Mouse (Mus musculus) intestine, embryonic 16.5 days (tissue): ENCODE results near the gene Eif5a. TPM values are rescaled to one million over a fixed set of nuclear protein-coding genes. Genes with fewer than 3 reads are reported as not detected.

ENCODE experiments used
- ATAC-seq: fragments of 200-750 bp; cut with Nextera tagmentation; 2 replicates; pipeline ENCODE4 v1.8.0; 2017; ENCODE audit warnings: moderate TSS enrichment, moderate library complexity
- H3K27ac ChIP-seq: fragments of 300-500 bp; sonication (generic); 2 replicates; pipeline ENCODE4 v1.5.1; 2014; ENCODE audit warnings: mild to moderate bottlenecking, low read length
- H3K27me3 ChIP-seq: fragments of 300-500 bp; sonication (generic); replicated peaks from 2 replicates; pipeline ENCODE4 v1.6.1; 2014; ENCODE audit warnings: low read length, control low read depth, mixed read lengths; ENCODE audit not compliant: control insufficient read depth, insufficient read depth
- H3K36me3 ChIP-seq: fragments of 300-500 bp; sonication (generic); 2 replicates; pipeline ENCODE4 v1.6.1; 2014; ENCODE audit warnings: low read length, control low read depth; ENCODE audit not compliant: control insufficient read depth, insufficient read depth
- H3K4me1 ChIP-seq: fragments of 300-500 bp; sonication (generic); 2 replicates; pipeline ENCODE4 v1.6.1; 2014; ENCODE audit warnings: low read length, control low read depth, mixed read lengths; ENCODE audit not compliant: control insufficient read depth, insufficient read depth
- H3K4me2 ChIP-seq: fragments of 300-500 bp; sonication (generic); 2 replicates; pipeline ENCODE4 v1.6.1; 2014; ENCODE audit warnings: low read depth, low read length, control low read depth
- H3K4me3 ChIP-seq: fragments of 300-500 bp; sonication (generic); 2 replicates; pipeline ENCODE4 v1.5.1; 2014; ENCODE audit warnings: mild to moderate bottlenecking, low read length
- H3K9ac ChIP-seq: fragments of 300-500 bp; sonication (generic); 2 replicates; pipeline ENCODE4 v1.6.1; 2014; ENCODE audit warnings: low read depth, low read length
- H3K9me3 ChIP-seq: fragments of 300-500 bp; sonication (generic); 2 replicates; pipeline ENCODE4 v1.6.1; 2016; ENCODE audit warnings: low read length, control low read depth; ENCODE audit not compliant: control insufficient read depth
- WGBS: fragments of 180-500 bp; shearing (Covaris S2); extraction: QIAGEN DNeasy Blood & Tissue Kit; methylation state at CpG from one replicate; pipeline ENCODE4 v1.1.7; 2014; 5-methylcytosine and 5-hydroxymethylcytosine counted together
- polyA plus RNA-seq: library from polyadenylated mRNA; unstranded; fragments of >200 nt; fragmentation: Nextera tagmentation; extraction: Ambion mirVana; gene quantifications from 2 replicates; pipeline ENCODE4 v1.2.1, GENCODE M21; 2015

The Eif5a gene
- polyA plus RNA-seq, 1 experiment from 2014 or later = 1,683 TPM

GRCm38 (mm10) chr11:69937385-69937784, 15.6 kb upstream of the Eif5a start:
- 0 out of 2 replicates have a peak overlapping the region, but pooled peaks have one; percentile 22 for H3K9ac ChIP-seq
- no peaks in the 10 kb centered on the region for H3K9me3 ChIP-seq
- peaks cover 35% of the 10 kb centered on the region for H3K4me1 ChIP-seq
- WGBS = 36% methylated on average over 4 of the region's 4 CpGs
- H3K27ac ChIP-seq = 0 out of 2 replicates have a peak overlapping the region, but pooled peaks have one; percentile 46
- 0 out of 2 replicates have a peak, but pooled peaks cover 3% of the 10 kb centered on the region for H3K27me3 ChIP-seq
- H3K4me2 ChIP-seq = no peak overlapping the region
- no peak for ATAC-seq
- H3K4me3 ChIP-seq = no peak overlapping the region
- H3K36me3 ChIP-seq = no peaks in the 10 kb centered on the region

GRCm38 (mm10) chr11:69936714-69937347, 15.1 kb upstream of the Eif5a start:
- 0 out of 2 replicates have a peak, but pooled peaks cover 3% of the 10 kb centered on the region for H3K27me3 ChIP-seq
- 28% methylated on average over 9 of the region's 9 CpGs for WGBS
- no peak for ATAC-seq
- H3K4me1 ChIP-seq = peaks cover 35% of the 10 kb centered on the region
- H3K9me3 ChIP-seq = no peaks in the 10 kb centered on the region
- no peaks in the 10 kb centered on the region for H3K36me3 ChIP-seq
- H3K4me2 ChIP-seq = peak overlapping the region; percentile 100
- no peak overlapping the region for H3K27ac ChIP-seq
- no peak overlapping the region for H3K4me3 ChIP-seq
- H3K9ac ChIP-seq = 0 out of 2 replicates have a peak overlapping the region, but pooled peaks have one; percentile 22

- peaks cover 35% of the 10 kb centered on the region for H3K4me1 ChIP-seq
- ATAC-seq = no peak; the same call in 1 of the 2 replicates
- H3K4me3 ChIP-seq = peak overlapping the region; percentile 55
- peak overlapping the region; percentile 67 for H3K9ac ChIP-seq
- H3K27me3 ChIP-seq = 0 out of 2 replicates have a peak, but pooled peaks cover 3% of the 10 kb centered on the region
- WGBS = 1% methylated on average over 30 of the region's 30 CpGs
- no peak overlapping the region for H3K27ac ChIP-seq
- H3K4me2 ChIP-seq = peak overlapping the region; percentile 100
- H3K36me3 ChIP-seq = no peaks in the 10 kb centered on the region
- H3K9me3 ChIP-seq = no peaks in the 10 kb centered on the region
Measured at GRCm38 (mm10) chr11:69936156-69936555, 14.4 kb upstream of the Eif5a start.

- WGBS = 1% methylated on average over 53 of the region's 62 CpGs
- peak; percentile 87 for ATAC-seq
- Histone ChIP-seq H3K4me3 (peak within 1 kb of the TSS; percentile 55), H3K9ac (peak within 1 kb of the TSS; percentile 67), H3K4me1 (peaks cover 35% of the 10 kb centered on the region), H3K27ac (no peak within 1 kb of the TSS), H3K9me3 (no peaks in the 10 kb centered on the region), H3K27me3 (0 out of 2 replicates have a peak, but pooled peaks cover 3% of the 10 kb centered on the region), H3K36me3 (no peaks in the 10 kb centered on the region), H3K4me2 (peak within 1 kb of the TSS; percentile 100)
Measured at GRCm38 (mm10) chr11:69935137-69935879, 13.6 kb upstream of the Eif5a start, which contains the start of gene Ybx2. TSS of gene Ybx2 (plus strand) at chr11:69935796.

GRCm38 (mm10) chr11:69934681-69935080, 12.9 kb upstream of the Eif5a start:
- Histone ChIP-seq H3K27ac (no peak overlapping the region), H3K4me3 (no peak overlapping the region; the same call in 1 of the 2 replicates), H3K27me3 (0 out of 2 replicates have a peak, but pooled peaks cover 3% of the 10 kb centered on the region), H3K4me2 (no peak overlapping the region; the same call in 1 of the 2 replicates), H3K4me1 (peaks cover 35% of the 10 kb centered on the region), H3K9ac (no peak overlapping the region; the same call in 1 of the 2 replicates), H3K36me3 (no peaks in the 10 kb centered on the region), H3K9me3 (no peaks in the 10 kb centered on the region)
- ATAC-seq = no peak
- 16% methylated on average over 6 of the region's 6 CpGs for WGBS

- WGBS = 2% methylated on average over 18 of the region's 18 CpGs
- no peak overlapping the region for H3K9ac ChIP-seq
- H3K36me3 ChIP-seq = no peaks in the 10 kb centered on the region
- ATAC-seq = peak; percentile 45
- peak overlapping the region; percentile 50 for H3K4me2 ChIP-seq
- H3K27ac ChIP-seq = no peak overlapping the region
- peak overlapping the region; percentile 29 for H3K4me3 ChIP-seq
- 0 out of 2 replicates have a peak, but pooled peaks cover 3% of the 10 kb centered on the region for H3K27me3 ChIP-seq
- H3K4me1 ChIP-seq = peaks cover 35% of the 10 kb centered on the region
- H3K9me3 ChIP-seq = no peaks in the 10 kb centered on the region
Measured at GRCm38 (mm10) chr11:69934169-69934568, 12.4 kb upstream of the Eif5a start.

- no peaks in the 10 kb centered on the region for H3K9me3 ChIP-seq
- ATAC-seq = no peak
- H3K9ac ChIP-seq = no peak overlapping the region
- H3K4me1 ChIP-seq = peaks cover 31% of the 10 kb centered on the region
- 69% methylated on average over 4 of the region's 4 CpGs for WGBS
- 0 out of 2 replicates have a peak, but pooled peaks cover 3% of the 10 kb centered on the region for H3K27me3 ChIP-seq
- H3K4me3 ChIP-seq = no peak overlapping the region
- no peak overlapping the region for H3K27ac ChIP-seq
- no peaks in the 10 kb centered on the region for H3K36me3 ChIP-seq
- no peak overlapping the region for H3K4me2 ChIP-seq
Measured at GRCm38 (mm10) chr11:69933066-69933465, 11.3 kb upstream of the Eif5a start.

GRCm38 (mm10) chr11:69932254-69932653, 10.5 kb upstream of the Eif5a start:
- Histone ChIP-seq H3K9ac (no peak overlapping the region), H3K4me2 (no peak overlapping the region), H3K36me3 (no peaks in the 10 kb centered on the region), H3K27ac (no peak overlapping the region), H3K4me1 (peaks cover 24% of the 10 kb centered on the region), H3K9me3 (no peaks in the 10 kb centered on the region), H3K27me3 (no peaks in the 10 kb centered on the region), H3K4me3 (no peak overlapping the region)
- 45% methylated on average over 3 of the region's 3 CpGs for WGBS
- no peak for ATAC-seq

- H3K9ac ChIP-seq = no peak overlapping the region
- no peaks in the 10 kb centered on the region for H3K9me3 ChIP-seq
- WGBS = 74% methylated on average over 8 of the region's 8 CpGs
- H3K4me2 ChIP-seq = no peak overlapping the region
- peaks cover 19% of the 10 kb centered on the region for H3K4me1 ChIP-seq
- no peaks in the 10 kb centered on the region for H3K36me3 ChIP-seq
- no peaks in the 10 kb centered on the region for H3K27me3 ChIP-seq
- no peak overlapping the region for H3K4me3 ChIP-seq
- no peak for ATAC-seq
- H3K27ac ChIP-seq = no peak overlapping the region
Measured at GRCm38 (mm10) chr11:69931769-69932168, 10.0 kb upstream of the Eif5a start.
